Mouse (Mus musculus) CH12.LX (cell line): Measurements from ENCODE around the gene Tgfa. TPM values are rescaled to one million over a fixed set of nuclear protein-coding genes. Genes with fewer than 3 reads are reported as not detected.

Experiments used
- DNase-seq: peaks from one replicate; pipeline ENCODE4 v3.0.0-alpha.2; 2013; ENCODE audit errors: extremely low read depth
- H3K27ac ChIP-seq: 2 replicates; pipeline ENCODE4 v1.5.1; 2012; ENCODE audit warnings: low read depth, mild to moderate bottlenecking, control low read depth, moderate library complexity; ENCODE audit not compliant: insufficient read depth
- H3K27me3 ChIP-seq: replicated peaks from 2 replicates; pipeline ENCODE3; 2012; ENCODE audit warnings: inconsistent platforms
- H3K36me3 ChIP-seq, 2 experiments: replicated peaks in 1 of 2; 2 replicates each; pipeline versions ENCODE3 to v1.6.1; 2012; ENCODE audit warnings: inconsistent platforms in 1 of 2, low read length in 1 of 2, mild to moderate bottlenecking in 1 of 2, mixed read lengths in 1 of 2, moderate library complexity in 1 of 2; ENCODE audit not compliant: control insufficient read depth in 1 of 2, insufficient read depth in 1 of 2
- H3K4me1 ChIP-seq, 2 experiments: 2 replicates each; pipeline ENCODE4 v1.6.1; 2012; ENCODE audit warnings: inconsistent platforms in 1 of 2, moderate library complexity in 1 of 2; ENCODE audit not compliant: insufficient read depth in 2 of 2, control insufficient read depth in 1 of 2
- H3K4me2 ChIP-seq: 2 replicates; pipeline ENCODE4 v1.6.1; 2012; ENCODE audit warnings: low read depth, mild to moderate bottlenecking, control low read depth; ENCODE audit not compliant: poor library complexity, insufficient read depth, severe bottlenecking
- H3K4me3 ChIP-seq, 3 experiments: fragments of 150-350 bp in 1 of 3; sonication (generic) in 1 of 3; replicated peaks in 1 of 3; 2 replicates each; pipeline versions ENCODE3 to v1.5.1; 2011 to 2012; ENCODE audit warnings: low read depth in 2 of 3, low read length in 2 of 3, mild to moderate bottlenecking in 2 of 3, moderate library complexity in 2 of 3, control low read depth in 1 of 3, improper control_type of control experiment in 1 of 3, inconsistent platforms in 1 of 3, mixed read lengths in 1 of 3; ENCODE audit not compliant: poor library complexity in 1 of 3
- H3K79me2 ChIP-seq: replicated peaks from 2 replicates; pipeline ENCODE4 v1.6.1; 2012; ENCODE audit warnings: mild to moderate bottlenecking, moderate library complexity; ENCODE audit not compliant: control insufficient read depth, poor library complexity, insufficient read depth, severe bottlenecking; ENCODE audit errors: extremely low read depth
- H3K9ac ChIP-seq: 2 replicates; pipeline ENCODE4 v1.6.1; 2012; ENCODE audit warnings: low read depth, mild to moderate bottlenecking, control low read depth, moderate library complexity; ENCODE audit not compliant: insufficient read depth
- H3K9me3 ChIP-seq: replicated peaks from 2 replicates; pipeline ENCODE3; 2012; ENCODE audit warnings: low read length, inconsistent platforms, mixed read lengths
- CHD2 ChIP-seq: IDR thresholded peaks from 2 replicates; pipeline ENCODE4 v1.6.1; 2011; ENCODE audit warnings: low read length, improper control_type of control experiment
- CTCF ChIP-seq, 2 experiments: IDR thresholded peaks in 1 of 2; conservative IDR thresholded peaks in 1 of 2; 2 replicates each; pipeline ENCODE4 v1.5.1; 2011 to 2012; ENCODE audit warnings: low read depth in 2 of 2, low read length in 2 of 2, improper control_type of control experiment in 1 of 2, inconsistent platforms in 1 of 2, mild to moderate bottlenecking in 1 of 2, moderate library complexity in 1 of 2
- E2F4 ChIP-seq: IDR thresholded peaks from 2 replicates; pipeline ENCODE4 v1.6.1; 2011; ENCODE audit warnings: low read depth, low read length, improper control_type of control experiment; ENCODE audit not compliant: insufficient replicate concordance
- ELF1 ChIP-seq: IDR thresholded peaks from 2 replicates; pipeline ENCODE4 v1.6.1; 2014; ENCODE audit warnings: low read depth, mild to moderate bottlenecking, inconsistent platforms, low read length, improper control_type of control experiment
- EP300 ChIP-seq: IDR thresholded peaks from 2 replicates; pipeline ENCODE4 v1.6.1; 2011; ENCODE audit warnings: low read length, improper control_type of control experiment
- GABPA ChIP-seq: IDR thresholded peaks from 2 replicates; pipeline ENCODE4 v1.6.1; 2012; ENCODE audit warnings: low read depth, low read length, improper control_type of control experiment, inconsistent platforms; ENCODE audit not compliant: insufficient replicate concordance
- HCFC1 ChIP-seq: IDR thresholded peaks from 2 replicates; pipeline ENCODE4 v1.6.1; 2012; ENCODE audit warnings: low read depth, mild to moderate bottlenecking, inconsistent platforms, low read length, improper control_type of control experiment
- JUN ChIP-seq: IDR thresholded peaks from 2 replicates; pipeline ENCODE4 v1.6.1; 2011; ENCODE audit warnings: low read depth, mild to moderate bottlenecking, low read length, improper control_type of control experiment, moderate library complexity; ENCODE audit not compliant: insufficient read depth
- JUND ChIP-seq: conservative IDR thresholded peaks from 2 replicates; pipeline ENCODE4 v1.6.1; 2011; ENCODE audit warnings: low read depth, low read length, improper control_type of control experiment
- KAT2A ChIP-seq: IDR thresholded peaks from 2 replicates; pipeline ENCODE4 v1.6.1; 2012; ENCODE audit warnings: low read length, improper control_type of control experiment, inconsistent platforms; ENCODE audit not compliant: insufficient replicate concordance
- MAFK ChIP-seq: IDR thresholded peaks from 2 replicates; pipeline ENCODE4 v1.6.1; 2011; ENCODE audit warnings: low read length, improper control_type of control experiment; ENCODE audit not compliant: insufficient replicate concordance
- MAX ChIP-seq: IDR thresholded peaks from 2 replicates; pipeline ENCODE4 v1.6.1; 2011; ENCODE audit warnings: low read length, improper control_type of control experiment
- MAZ ChIP-seq: IDR thresholded peaks from 2 replicates; pipeline ENCODE4 v1.6.1; 2012; ENCODE audit warnings: low read depth, mild to moderate bottlenecking, inconsistent platforms, low read length, improper control_type of control experiment, moderate library complexity
- MXI1 ChIP-seq: IDR thresholded peaks from 2 replicates; pipeline ENCODE4 v1.6.1; 2011; ENCODE audit warnings: mild to moderate bottlenecking, low read depth, low read length, improper control_type of control experiment
- MYC ChIP-seq: IDR thresholded peaks from 2 replicates; pipeline ENCODE4 v1.6.1; 2011; ENCODE audit warnings: low read depth, mild to moderate bottlenecking, improper control_type of control experiment, low read length
- POLR2AphosphoS2 ChIP-seq: IDR thresholded peaks from 2 replicates; pipeline ENCODE4 v1.6.1; 2011; ENCODE audit warnings: low read depth, low read length, improper control_type of control experiment
- SIN3A ChIP-seq: IDR thresholded peaks from 2 replicates; pipeline ENCODE4 v1.6.1; 2012; ENCODE audit warnings: low read length, improper control_type of control experiment, inconsistent platforms
- TBP ChIP-seq: conservative IDR thresholded peaks from 2 replicates; pipeline ENCODE4 v1.6.1; 2011; ENCODE audit warnings: low read depth, low read length, improper control_type of control experiment
- TCF12 ChIP-seq: IDR thresholded peaks from 2 replicates; pipeline ENCODE4 v1.6.1; 2014; ENCODE audit warnings: low read depth, mild to moderate bottlenecking, inconsistent platforms, low read length, improper control_type of control experiment
- UBTF ChIP-seq: IDR thresholded peaks from 2 replicates; pipeline ENCODE4 v1.6.1; 2012; ENCODE audit warnings: low read depth, mild to moderate bottlenecking, inconsistent platforms, low read length, improper control_type of control experiment, moderate library complexity
- USF2 ChIP-seq: conservative IDR thresholded peaks from 2 replicates; pipeline ENCODE4 v1.6.1; 2011; ENCODE audit warnings: low read depth, low read length, improper control_type of control experiment
- ZC3H11A ChIP-seq: IDR thresholded peaks from 2 replicates; pipeline ENCODE4 v1.6.1; 2012; ENCODE audit warnings: low read depth, mild to moderate bottlenecking, inconsistent platforms, low read length, improper control_type of control experiment
- ZKSCAN1 ChIP-seq: IDR thresholded peaks from 2 replicates; pipeline ENCODE4 v1.6.1; 2012; ENCODE audit warnings: low read depth, inconsistent platforms, low read length, improper control_type of control experiment, borderline replicate concordance
- ZMIZ1 ChIP-seq: IDR thresholded peaks from 2 replicates; pipeline ENCODE4 v1.6.1; 2012; ENCODE audit warnings: low read depth, mild to moderate bottlenecking, inconsistent platforms, low read length, improper control_type of control experiment
- ZNF384 ChIP-seq: IDR thresholded peaks from 2 replicates; pipeline ENCODE4 v1.6.1; 2012; ENCODE audit warnings: low read depth, low read length, improper control_type of control experiment, inconsistent platforms
- dilution Hi-C: fragments of 300-500 bp; cut with MboI; formaldehyde crosslinking; loops from 2 replicates; pipeline ENCODE4 v1.14.3; 2020; ENCODE audit warnings: low sequenced_read_pairs; ENCODE audit not compliant: extremely low pct_unique_long_range_greater_than_20kb, extremely low pct_ligation_motif_present
- in situ Hi-C: fragments of 300-500 bp; cut with MboI; formaldehyde crosslinking; loops from 3 replicates; pipeline ENCODE4 v1.14.3; 2019; ENCODE audit warnings: low sequenced_read_pairs, low pct_ligation_motif_present, low pct_unique_long_range_greater_than_20kb, mixed read lengths
- polyA plus RNA-seq: library from polyadenylated mRNA; unstranded; fragments of >175 nt; gene quantifications from 2 replicates; pipeline ENCODE4 v1.2.1, GENCODE M21; 2012; ENCODE audit warnings: low read depth; ENCODE audit not compliant: insufficient read length
- total RNA-seq, 2 experiments: library from RNA; depleted of rRNA; stranded (reverse); fragments of 300-350 nt in 1 of 2; fragments of >200 nt in 1 of 2; gene quantifications; 2 replicates each; pipeline ENCODE4 v1.2.3; 2012 to 2014

The Tgfa gene
- total and polyA plus RNA-seq, 3 experiments, result not detected

DNA sequence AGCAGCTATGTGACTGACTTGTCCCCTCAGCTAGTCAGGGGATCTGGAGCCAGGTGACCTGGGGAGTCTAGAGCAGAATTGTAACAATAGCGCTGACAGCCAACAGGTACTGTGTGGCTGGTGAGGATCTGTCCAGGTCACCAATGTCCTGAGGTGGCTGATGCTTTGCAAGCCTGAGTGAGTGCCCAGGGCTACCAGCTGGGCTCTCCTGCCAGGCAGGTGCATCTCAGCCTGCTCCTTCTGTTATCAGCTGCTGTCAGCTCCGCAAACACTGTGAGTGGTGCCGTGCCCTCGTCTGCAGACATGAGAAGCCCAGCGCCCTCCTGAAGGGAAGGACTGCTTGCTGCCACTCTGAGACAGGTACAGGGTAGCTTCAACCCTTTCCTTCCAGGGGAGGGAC lies 76.1 kb downstream of the Tgfa start:
- TF ChIP-seq ELF1 (no peak), MAZ (no peak), MAX (no peak), ZC3H11A (no peak), TCF12 (no peak), MAFK (no peak), CTCF (conservative IDR thresholded peaks at IDR 0.05 in 1 of 2, IDR thresholded peaks at IDR 0.05 in 1 of 2; ENCODE audit: low read depth in 2 of 2, low read length in 2 of 2) (no peak), MYC (no peak), ZKSCAN1 (no peak), EP300 (no peak), USF2 (no peak), CHD2 (no peak), E2F4 (no peak), ZMIZ1 (no peak), ZNF384 (no peak), UBTF (no peak), HCFC1 (no peak)
- H3K4me1 ChIP-seq, result peaks cover 6 to 10% of the 10 kb centered on the region in 2 experiments
- no peaks in the 10 kb centered on the region for H3K36me3 ChIP-seq
- peaks cover 84% of the 10 kb centered on the region for H3K27me3 ChIP-seq
- no peak for DNase-seq
- no peak overlapping the region for H3K27ac ChIP-seq
- peaks cover 5% of the 10 kb centered on the region for H3K9me3 ChIP-seq
- in situ Hi-C loops (no loop called here), dilution Hi-C loops (no loop called here)
- no peak overlapping the region for H3K9ac ChIP-seq
- no peak overlapping the region for H3K4me2 ChIP-seq
- no peak overlapping the region for H3K4me3 ChIP-seq
- H3K79me2 ChIP-seq, result no peaks in the 10 kb centered on the region

DNA sequence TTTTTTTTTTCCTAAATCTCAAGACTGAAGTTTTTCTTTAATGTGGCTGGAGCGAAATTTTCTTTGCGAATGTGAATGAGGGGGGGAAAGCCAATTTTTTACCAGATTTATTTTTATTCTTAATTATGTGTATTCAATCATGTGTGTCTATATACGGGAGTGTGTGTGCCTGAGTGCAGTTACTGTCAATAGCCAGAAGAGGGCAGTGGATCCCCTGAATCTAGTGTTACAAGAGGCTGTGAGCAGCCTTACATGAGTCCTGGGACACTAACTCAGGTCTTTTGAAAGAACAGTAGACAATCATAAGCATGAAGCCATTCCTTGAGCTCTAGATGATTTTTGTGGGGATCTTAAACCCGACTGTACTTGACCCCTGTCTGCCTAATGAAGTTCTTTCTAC lies 80.7 kb downstream of the Tgfa start:
- no peak overlapping the region for H3K4me2 ChIP-seq
- no peaks in the 10 kb centered on the region for H3K4me1 ChIP-seq
- H3K4me3 ChIP-seq, result no peak overlapping the region
- in situ Hi-C loops, result no loop called here
- H3K9me3 ChIP-seq, result peaks cover 7% of the 10 kb centered on the region
- dilution Hi-C loops, result no loop called here
- no peak overlapping the region for H3K9ac ChIP-seq
- peaks cover 79% of the 10 kb centered on the region for H3K27me3 ChIP-seq
- peak; percentile 3 for DNase-seq
- H3K36me3 ChIP-seq, result no peaks in the 10 kb centered on the region
- H3K27ac ChIP-seq, result no peak overlapping the region
- no peaks in the 10 kb centered on the region for H3K79me2 ChIP-seq
- TF ChIP-seq SIN3A (no peak), CHD2 (no peak), JUND (no peak), GABPA (no peak), MXI1 (no peak), POLR2AphosphoS2 (no peak), TCF12 (no peak), JUN (no peak), UBTF (no peak), CTCF (conservative IDR thresholded peaks at IDR 0.05 in 1 of 2, IDR thresholded peaks at IDR 0.05 in 1 of 2; ENCODE audit: low read depth in 2 of 2, low read length in 2 of 2) (no peak; a peak in 2 of 4 replicates), TBP (no peak), KAT2A (no peak), ZMIZ1 (no peak), E2F4 (no peak), ELF1 (no peak), MYC (no peak)
